Mouse (Mus musculus): ENCODE measurements around the gene Nubpl. TPM values are rescaled to one million over a fixed set of nuclear protein-coding genes. Genes with fewer than 3 reads are reported as not detected.
A peak's percentile ranks its signal among the peaks of the same experiment; 100 is the strongest.
"Not testable (repeated sequence)": the region's sequence is repeated elsewhere in the genome, so short reads cannot be mapped to it uniquely, and the experiment has no call there.

The Nubpl gene
- 1 to 10 TPM; 6.1 to 6.5 TPM for polyA plus RNA-seq (2017; shearing (Covaris generic))

GRCm38 (mm10) chr12:52097650-52098070 lies at the start of gene Nubpl:
Gene Nubpl, plus strand, starts transcription at chr12:52097737.
- peak; percentile 100 for ATAC-seq

- no peak for ATAC-seq
These were observed 48.2 kb upstream of the Nubpl start for GRCm38 (mm10) chr12:52049324-52049723.

DNA sequence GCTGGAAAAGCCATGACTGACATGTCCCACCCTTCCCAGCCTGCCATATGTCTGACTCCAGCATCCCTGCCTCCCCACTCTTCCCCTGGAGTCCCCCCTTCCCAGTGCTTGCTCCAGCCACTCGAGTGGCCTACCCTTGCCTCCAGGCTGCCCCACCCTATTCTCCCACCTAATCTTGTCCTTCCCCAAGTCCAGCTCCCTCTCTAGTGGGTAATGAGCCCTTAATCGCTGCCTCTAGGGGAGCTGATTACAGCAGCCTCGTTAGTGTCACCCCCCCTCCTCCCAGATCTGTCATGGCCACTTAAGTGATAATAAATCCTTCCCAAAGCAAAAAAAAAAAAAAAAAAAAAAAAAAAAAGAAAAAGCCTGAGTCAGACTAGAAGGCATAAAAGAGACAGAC lies 18.2 kb upstream of the Nubpl start:
- not testable (repeated sequence) for ATAC-seq

DNA sequence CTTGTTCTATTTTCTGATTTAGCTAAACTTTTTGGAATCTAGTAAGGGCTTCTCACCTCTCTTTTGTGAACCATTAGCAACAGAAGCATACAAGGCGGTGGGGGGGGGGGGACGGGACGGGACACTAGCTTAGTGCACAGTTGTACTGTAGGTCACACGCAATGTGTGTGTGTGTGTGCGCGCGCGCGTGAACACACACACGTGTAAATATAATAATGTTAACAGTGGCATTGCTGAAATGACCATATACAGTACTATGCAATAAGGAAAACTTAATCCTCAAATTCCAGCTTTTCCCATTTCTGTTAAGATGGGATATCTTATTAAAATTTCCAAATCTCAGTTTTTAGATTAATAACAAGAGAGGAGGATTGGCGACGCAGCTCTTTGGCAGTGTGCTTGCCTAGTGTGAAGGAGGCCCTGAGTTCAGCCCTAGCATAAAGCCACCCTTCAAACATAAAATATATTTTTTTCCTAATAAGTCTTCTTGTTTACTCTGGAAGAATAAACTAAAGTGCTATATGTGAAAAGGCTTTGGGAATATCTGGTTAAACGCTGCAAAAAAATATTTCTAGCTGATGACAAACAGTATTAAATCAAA lies 388 bp upstream of the Nubpl start:
- peak; percentile 8 for ATAC-seq

- no peak for ATAC-seq
These were observed 22.7 kb downstream of the Nubpl start for GRCm38 (mm10) chr12:52120276-52120675.

- ATAC-seq, result no peak
These were observed 28.9 kb downstream of the Nubpl start for GRCm38 (mm10) chr12:52126407-52126806.

- no peak for ATAC-seq
These were observed 31.5 kb downstream of the Nubpl start for GRCm38 (mm10) chr12:52129072-52129471.

DNA sequence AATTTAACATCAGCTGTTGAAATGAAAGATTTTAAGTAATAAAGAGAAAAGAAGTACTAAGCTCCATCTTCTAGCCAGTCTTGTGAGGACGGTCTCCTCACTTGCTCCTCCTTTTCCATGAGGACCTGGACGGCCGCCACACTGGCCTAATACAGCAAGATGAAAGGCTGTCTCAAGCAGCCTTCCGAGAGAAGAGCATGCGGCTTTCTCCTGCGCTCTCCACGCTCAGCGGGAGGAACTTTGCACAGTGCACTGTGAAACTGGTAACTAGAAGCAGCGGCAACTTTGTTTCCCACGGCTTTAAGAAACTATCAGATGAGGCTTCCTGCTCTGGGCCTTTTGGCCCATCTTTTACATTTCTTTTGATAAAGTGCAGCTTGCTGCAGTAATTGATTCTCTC lies 34.7 kb downstream of the Nubpl start:
- no peak for ATAC-seq

GRCm38 (mm10) chr12:52138296-52138695 lies 40.8 kb downstream of the Nubpl start:
- ATAC-seq, result no peak

- no peak for ATAC-seq
These were observed 49.1 kb downstream of the Nubpl start for GRCm38 (mm10) chr12:52146639-52147038.

DNA sequence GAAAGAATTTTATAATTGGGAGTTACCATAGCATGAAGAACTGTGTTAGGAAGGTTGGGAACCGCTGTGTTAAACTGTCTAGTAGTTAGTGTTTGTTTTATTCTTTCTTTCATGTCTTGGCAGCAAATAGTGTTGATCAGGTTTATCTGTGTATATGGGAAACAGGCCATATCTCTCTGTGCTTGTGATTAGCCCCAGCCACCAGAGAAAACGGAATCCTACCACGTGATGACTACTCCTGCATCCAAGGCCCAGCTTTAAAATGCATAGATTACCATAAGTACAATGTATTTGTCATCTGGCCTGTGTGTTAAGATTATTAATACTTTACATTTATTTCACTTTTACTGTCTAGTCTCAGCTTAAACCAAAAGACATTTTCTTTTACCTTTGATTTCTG lies 51.9 kb downstream of the Nubpl start:
- ATAC-seq, result no peak

DNA sequence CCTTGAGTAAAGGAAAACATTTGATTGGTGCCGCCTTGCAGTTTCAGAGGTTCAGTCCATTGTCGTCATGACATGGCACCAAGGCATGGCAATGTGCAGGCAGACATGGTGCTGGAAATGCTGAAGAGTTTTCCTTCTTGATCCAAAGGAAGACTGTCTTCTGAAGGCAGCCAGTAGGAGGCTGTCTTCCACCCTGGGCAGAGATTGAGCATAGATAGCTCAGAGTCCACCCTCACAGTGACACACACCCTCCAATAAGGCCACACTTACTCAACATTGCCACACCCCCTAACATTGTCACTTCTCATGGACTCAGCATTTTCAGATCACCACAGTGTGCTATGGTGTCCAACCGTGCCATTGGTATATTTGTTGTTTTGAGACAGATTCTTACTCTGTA lies 54.5 kb downstream of the Nubpl start:
- no peak for ATAC-seq

GRCm38 (mm10) chr12:52154906-52155305 lies 57.4 kb downstream of the Nubpl start:
- no peak for ATAC-seq

- ATAC-seq, result no peak
These were observed 66.9 kb downstream of the Nubpl start for GRCm38 (mm10) chr12:52164414-52164813.

- no peak for ATAC-seq
These were observed 88.8 kb downstream of the Nubpl start for GRCm38 (mm10) chr12:52186205-52186793.

DNA sequence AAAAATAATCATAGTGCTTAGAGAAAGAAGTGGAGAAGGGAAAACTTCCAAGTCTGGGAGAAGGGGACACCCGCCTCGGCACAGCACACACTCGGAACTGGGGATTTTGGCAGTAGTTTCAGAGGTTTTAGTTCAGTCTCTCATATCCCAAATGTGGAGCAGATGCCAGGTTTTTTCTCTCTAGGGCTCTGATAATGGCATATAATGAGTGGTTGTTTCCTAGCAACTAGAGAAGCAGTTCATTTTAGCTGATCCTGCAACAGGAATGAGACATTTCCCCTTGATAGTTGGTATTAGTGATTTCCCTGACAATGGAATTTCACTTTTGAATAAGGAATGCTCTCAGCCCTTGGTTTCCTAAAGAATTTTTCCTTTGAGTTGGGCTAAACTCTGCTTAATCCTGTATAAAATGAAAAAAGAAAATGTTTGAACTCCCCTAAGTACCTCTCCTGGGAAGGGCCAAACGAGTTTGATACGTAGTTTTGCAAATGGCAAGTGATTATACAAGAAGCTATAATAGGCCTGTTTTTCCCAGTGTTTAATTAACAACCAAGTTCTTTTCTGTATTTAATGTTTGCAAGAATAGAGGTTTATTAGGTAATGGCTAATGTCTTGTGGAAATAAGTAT lies 89.5 kb downstream of the Nubpl start:
- ATAC-seq, result no peak

GRCm38 (mm10) chr12:52198471-52198870 lies 100.9 kb downstream of the Nubpl start:
- no peak for ATAC-seq

DNA sequence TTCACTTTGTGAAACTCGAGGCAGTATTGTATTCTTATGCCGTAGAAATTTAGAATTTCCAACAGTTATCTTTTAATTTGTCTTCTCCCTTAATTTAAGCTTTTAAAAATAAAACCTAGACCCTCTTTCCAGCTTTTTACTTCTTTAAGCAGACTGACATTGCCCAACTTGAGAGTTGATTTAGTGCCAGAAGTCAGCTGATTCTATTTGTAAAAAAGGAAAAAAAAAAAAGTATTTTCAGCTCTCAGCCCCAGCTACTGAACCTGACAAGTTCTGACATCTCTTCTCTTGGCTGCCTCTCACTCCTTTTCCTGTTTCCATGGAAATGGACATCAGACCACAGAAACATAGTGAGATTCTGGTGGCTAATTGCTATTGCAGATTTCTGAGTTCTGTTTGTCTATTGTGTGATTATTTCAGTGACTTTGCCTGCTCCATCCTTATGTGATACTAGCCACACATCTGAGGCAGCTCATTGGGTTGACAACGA lies 111.6 kb downstream of the Nubpl start:
- no peak for ATAC-seq

DNA sequence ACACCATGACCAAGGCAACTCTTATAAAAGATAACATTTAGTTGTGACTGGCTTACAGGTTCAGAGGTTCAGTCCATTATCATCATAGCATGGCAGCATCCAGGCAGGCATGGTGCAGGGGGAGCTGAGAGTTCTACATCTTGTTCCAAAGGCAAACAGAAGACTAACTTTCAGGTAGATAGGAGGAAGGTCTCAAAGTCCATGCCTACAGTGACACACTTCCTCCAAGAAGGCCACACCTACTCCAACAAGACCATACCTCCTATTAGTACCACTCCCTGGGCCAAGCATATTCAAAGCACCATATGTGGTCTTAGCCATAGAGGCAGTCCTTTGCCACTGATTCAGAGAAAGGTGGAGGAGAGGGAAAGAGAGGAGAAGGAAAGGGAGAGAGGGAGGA lies 113.6 kb downstream of the Nubpl start:
- ATAC-seq, result no peak

DNA sequence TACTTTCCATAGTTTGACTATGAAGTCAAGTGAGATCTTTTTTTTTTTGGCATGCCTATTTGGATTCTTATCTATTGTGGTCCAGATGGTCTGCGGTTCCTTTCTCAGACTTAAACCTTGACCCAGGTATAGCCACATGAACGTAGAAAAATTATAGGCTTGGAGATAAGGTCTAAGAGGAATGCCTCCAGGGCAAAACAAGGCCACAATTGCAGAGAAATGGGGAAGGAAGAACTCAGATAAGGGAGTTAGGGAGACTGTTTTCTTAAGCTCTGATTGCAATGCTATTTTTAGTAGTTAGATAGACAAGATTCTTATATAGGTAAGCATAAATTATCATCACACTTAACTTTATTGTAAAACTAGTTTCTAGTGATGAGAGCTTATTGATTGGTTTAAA lies 117.3 kb downstream of the Nubpl start:
- no peak for ATAC-seq

GRCm38 (mm10) chr12:52224954-52225353 lies 127.4 kb downstream of the Nubpl start:
- no peak for ATAC-seq

- no peak for ATAC-seq
These were observed 131.2 kb downstream of the Nubpl start for GRCm38 (mm10) chr12:52228746-52229145.

DNA sequence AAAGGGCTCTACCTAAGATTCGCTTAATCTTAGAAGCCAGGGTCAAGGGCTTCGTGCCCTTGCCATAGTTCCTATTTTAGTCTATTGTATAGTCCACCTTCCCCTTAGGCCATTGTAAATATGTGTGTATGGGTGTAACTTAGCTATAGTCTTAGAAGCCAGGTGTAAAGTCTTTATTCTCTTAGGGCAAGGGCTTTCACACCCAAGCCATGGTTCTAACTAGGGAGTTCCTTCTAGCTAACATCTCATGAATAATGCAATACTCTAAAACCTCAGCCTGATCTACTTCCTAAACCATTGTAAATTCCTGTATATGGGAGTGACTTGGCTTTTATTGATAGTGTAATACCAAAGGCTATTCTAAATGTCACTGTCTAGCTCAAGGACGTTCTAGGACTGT lies 134.4 kb downstream of the Nubpl start:
- not testable (repeated sequence) for ATAC-seq

DNA sequence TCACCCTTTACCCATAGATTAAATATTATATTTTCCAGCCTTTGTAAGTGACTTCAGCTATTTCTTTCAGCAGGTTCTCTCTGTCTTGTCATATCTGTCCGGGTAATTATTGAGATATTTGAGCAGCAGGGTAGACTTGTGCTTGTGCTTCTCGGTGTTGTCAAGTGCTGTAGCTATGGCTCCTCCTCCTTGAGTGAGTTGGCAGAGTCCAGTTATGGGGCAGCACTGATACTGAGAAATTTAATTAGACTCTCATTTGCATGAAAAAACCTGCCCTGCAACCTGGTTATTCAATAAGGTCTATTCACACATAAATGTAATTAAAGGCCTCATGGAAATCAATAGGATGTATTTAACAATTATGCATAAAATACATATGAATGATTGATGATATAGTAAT lies 145.2 kb downstream of the Nubpl start:
- ATAC-seq, result no peak

Data from CD4-positive, CD25-positive, alpha-beta regulatory T cell, adult 4 months (primary cell).